Mouse (Mus musculus) large intestine, adult 2 months (tissue): Measurements from ENCODE around the gene Sik1. TPM values are rescaled to one million over a fixed set of nuclear protein-coding genes. Genes with fewer than 3 reads are reported as not detected.

Experiments
- DNase-seq: peaks from one replicate; pipeline ENCODE4 v3.0.0-alpha.2; 2012; ENCODE audit warnings: low read depth, low spot score
- WGBS: fragments of 180-500 bp; shearing (Covaris S2); methylation state at CpG from one replicate; pipeline ENCODE4 v1.1.7; 2018; 5-methylcytosine and 5-hydroxymethylcytosine counted together
- polyA plus RNA-seq: library from polyadenylated mRNA; depleted of rRNA; stranded (reverse); fragments of >200 nt; gene quantifications from 2 replicates; pipeline ENCODE4 v1.2.3, GENCODE M21; 2012

Gene Sik1
- polyA plus RNA-seq, 1 experiment, result 4.7 TPM

GRCm38 (mm10) chr17:31877181-31877581 lies 21.6 kb upstream of the Sik1 start:
- 76% methylated on average over 4 of the region's 4 CpGs for WGBS
- DNase-seq, result no peak

- no peak for DNase-seq
- 89% methylated on average over 3 of the region's 3 CpGs for WGBS
Observed at GRCm38 (mm10) chr17:31876775-31877174, 21.2 kb upstream of the Sik1 start.

- no peak for DNase-seq
- 90% methylated on average over 10 of the region's 10 CpGs for WGBS
Observed at GRCm38 (mm10) chr17:31875326-31875930, 19.8 kb upstream of the Sik1 start.

- DNase-seq, result no peak
- WGBS, result 89% methylated on average over 12 of the region's 12 CpGs
Observed at GRCm38 (mm10) chr17:31874691-31875090, 19.1 kb upstream of the Sik1 start.

GRCm38 (mm10) chr17:31873973-31874372 lies 18.4 kb upstream of the Sik1 start:
- WGBS, result 56% methylated on average over 8 of the region's 8 CpGs
- DNase-seq, result no peak

- no peak for DNase-seq
- WGBS, result 78% methylated on average over 8 of the region's 8 CpGs
Observed at GRCm38 (mm10) chr17:31873185-31873870, 17.7 kb upstream of the Sik1 start.

GRCm38 (mm10) chr17:31872826-31873165 lies 17.2 kb upstream of the Sik1 start:
- 69% methylated on average over 7 of the region's 7 CpGs for WGBS
- DNase-seq, result no peak

- WGBS, result 28% methylated on average over 14 of the region's 14 CpGs
- DNase-seq, result no peak
Observed at GRCm38 (mm10) chr17:31871968-31872825, 16.6 kb upstream of the Sik1 start.

- DNase-seq, result no peak
- WGBS, result 20% methylated on average over 13 of the region's 13 CpGs
Observed at GRCm38 (mm10) chr17:31870931-31871421, 15.4 kb upstream of the Sik1 start.

GRCm38 (mm10) chr17:31870446-31870845 lies 14.8 kb upstream of the Sik1 start:
- no peak for DNase-seq
- WGBS, result 78% methylated on average over 9 of the region's 9 CpGs

GRCm38 (mm10) chr17:31868076-31868475 lies 12.5 kb upstream of the Sik1 start:
- 39% methylated on average over 4 of the region's 4 CpGs for WGBS
- DNase-seq, result no peak

- no peak for DNase-seq
- WGBS, result 97% methylated on average over 7 of the region's 7 CpGs
Observed at GRCm38 (mm10) chr17:31867061-31867460, 11.5 kb upstream of the Sik1 start.

GRCm38 (mm10) chr17:31865636-31866035 lies 10.0 kb upstream of the Sik1 start:
- 79% methylated on average over 7 of the region's 7 CpGs for WGBS

GRCm38 (mm10) chr17:31864666-31865450 lies 9.3 kb upstream of the Sik1 start:
- WGBS, result 72% methylated on average over 11 of the region's 11 CpGs
- DNase-seq, result no peak

More at GRCm38 (mm10) chr17:31865636-31866035, 10.0 kb upstream of the Sik1 start:
- no peak for DNase-seq

- 88% methylated on average over 10 of the region's 10 CpGs for WGBS
- DNase-seq, result no peak
Observed at GRCm38 (mm10) chr17:31863151-31863815, 7.7 kb upstream of the Sik1 start.

- WGBS, result 35% methylated on average over 6 of the region's 6 CpGs
- DNase-seq, result no peak
Observed at GRCm38 (mm10) chr17:31862136-31862535, 6.5 kb upstream of the Sik1 start.

- no peak for DNase-seq
- 85% methylated on average over 5 of the region's 5 CpGs for WGBS
Observed at GRCm38 (mm10) chr17:31861661-31862060, 6.1 kb upstream of the Sik1 start.

- WGBS, result 72% methylated on average over 8 of the region's 8 CpGs
- no peak for DNase-seq
Observed at GRCm38 (mm10) chr17:31860856-31861255, 5.3 kb upstream of the Sik1 start.

GRCm38 (mm10) chr17:31859367-31859766 lies 3.8 kb upstream of the Sik1 start:
- no peak for DNase-seq

More at GRCm38 (mm10) chr17:31859367-31859766, 3.8 kb upstream of the Sik1 start:
- 73% methylated on average over 2 of the region's 2 CpGs for WGBS
